Mouse (Mus musculus): ENCODE data around the gene Caskin1.

GRCm38 (mm10) chr17:24534160-24534718, 45.8 kb downstream of the Caskin1 start, which contains the start of gene Rab26:
- TF ChIP-seq CTCF (IDR thresholded peaks at IDR 0.05; ENCODE audit: low read depth) (no peak), EP300 (IDR thresholded peaks at IDR 0.05; ENCODE audit: low read depth) (no peak)

All from heart, postnatal 0 days (tissue).